Mouse (Mus musculus): ENCODE results near the gene Cnksr3. TPM values are rescaled to one million over a fixed set of nuclear protein-coding genes. Genes with fewer than 3 reads are reported as not detected.

Cnksr3 gene
- polyA plus RNA-seq, 1 experiment from 2014 or later, result 11.4 TPM

DNA sequence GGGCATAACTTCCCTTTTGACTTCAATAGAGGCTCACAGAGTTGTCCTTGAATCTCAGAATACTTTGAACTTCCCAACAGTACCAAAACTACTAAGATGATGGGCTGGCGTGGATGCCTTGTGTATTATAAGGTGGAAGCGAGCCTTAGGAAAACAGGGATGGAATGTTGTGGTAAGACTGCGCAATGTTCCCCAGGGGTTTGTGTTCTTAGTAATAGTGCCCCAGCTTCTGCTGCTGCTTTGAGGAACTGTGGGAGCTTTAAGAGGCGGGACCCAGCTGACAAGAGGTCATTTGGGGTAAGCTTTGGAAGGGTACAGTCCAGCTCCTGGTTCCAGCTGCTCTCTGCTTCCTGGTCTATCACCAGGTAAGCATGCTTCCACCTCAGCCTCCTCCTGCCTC is 89.7 kb downstream of the Cnksr3 start:
- Histone ChIP-seq H3K4me2 (no peak overlapping the region), H3K9me3 (ENCODE audit: low read depth, low read length) (no peaks in the 10 kb centered on the region), H3K27me3 (ENCODE audit: insufficient read depth, low read length) (no peaks in the 10 kb centered on the region), H3K4me1 (ENCODE audit: insufficient read depth) (0 out of 2 replicates have a peak, but pooled peaks cover 4% of the 10 kb centered on the region), H3K4me3 (ENCODE audit: low read depth, low read length) (no peak overlapping the region), H3K27ac (ENCODE audit: low read depth) (no peak overlapping the region), H3K36me3 (ENCODE audit: insufficient read depth) (peaks cover 28% of the 10 kb centered on the region), H3K9ac (no peak overlapping the region)
- no peak for TF ChIP-seq CTCF (IDR thresholded peaks at IDR 0.05; ENCODE audit: low read depth)
- no peak for DNase-seq
- ATAC-seq (ENCODE audit: insufficient read depth), result no peak
- WGBS, result 87% methylated on average over 4 of the region's 4 CpGs

DNA sequence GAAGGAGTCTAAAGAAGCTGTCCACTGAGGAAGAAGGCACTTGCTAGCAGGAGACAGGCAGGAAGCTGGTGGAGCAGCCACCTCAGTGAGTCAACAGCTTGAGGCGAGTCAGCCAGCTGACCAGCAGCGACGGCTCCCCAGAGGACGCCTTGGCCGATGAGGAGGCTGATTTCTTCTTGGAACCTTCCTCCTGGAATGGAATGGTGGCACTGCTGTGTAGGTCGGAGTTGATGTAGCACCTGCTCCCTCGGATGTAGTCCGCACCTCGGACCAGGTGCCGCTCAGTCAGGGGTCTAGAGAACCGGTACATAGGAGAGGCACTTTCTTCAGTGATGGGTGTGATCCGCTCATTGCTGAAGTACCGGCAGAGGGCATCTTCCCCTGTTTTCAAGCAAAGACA is 91.8 kb downstream of the Cnksr3 start:
- TF ChIP-seq CTCF (IDR thresholded peaks at IDR 0.05; ENCODE audit: low read depth), result no peak
- H3K36me3 ChIP-seq (ENCODE audit: insufficient read depth), result peaks cover 25% of the 10 kb centered on the region
- WGBS, result 88% methylated on average over 13 of the region's 13 CpGs

DNA sequence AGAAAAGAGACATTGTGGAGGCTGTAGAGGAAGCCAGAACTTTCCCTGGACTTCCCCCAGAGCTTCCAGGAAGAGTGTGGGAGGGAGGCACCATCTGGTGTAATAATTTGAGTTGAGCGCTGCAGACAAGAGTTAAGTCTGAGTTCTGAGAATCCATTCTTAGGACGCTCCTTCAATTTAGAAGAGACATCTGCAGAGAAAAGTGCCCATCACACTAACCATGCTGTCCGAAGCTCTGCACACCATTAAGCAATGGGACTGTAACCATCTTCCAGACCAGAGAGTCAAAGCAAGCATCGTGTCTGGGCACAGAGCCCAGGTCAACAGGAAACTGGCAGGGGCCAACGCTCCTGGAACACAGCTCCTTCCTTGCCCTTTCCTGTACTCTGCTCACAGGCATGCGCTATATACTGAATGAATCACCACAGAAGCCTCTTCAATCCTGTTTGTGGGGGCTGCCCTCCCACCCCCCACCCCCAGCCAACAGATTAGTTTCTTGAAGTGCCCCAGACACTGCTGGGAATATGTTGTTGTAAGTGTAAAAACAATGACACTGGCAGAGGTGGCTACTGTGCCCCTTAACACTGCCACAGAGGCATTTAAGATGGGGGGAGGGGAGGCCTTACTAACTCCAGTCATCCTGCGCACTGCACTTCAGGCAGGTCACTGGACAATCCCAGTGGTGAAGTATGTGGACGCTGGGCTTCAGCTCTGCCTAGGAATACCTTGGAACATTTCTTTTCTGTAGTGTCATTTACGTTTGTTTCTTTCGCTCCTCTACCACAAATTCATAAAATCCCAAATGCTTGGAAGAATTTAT is 93.6 kb downstream of the Cnksr3 start:
- no peak overlapping the region for H3K9ac ChIP-seq
- 0 out of 2 replicates have a peak overlapping the region, but pooled peaks have one; percentile 18 for H3K4me2 ChIP-seq
- H3K36me3 ChIP-seq (ENCODE audit: insufficient read depth), result peaks cover 20% of the 10 kb centered on the region
- H3K9me3 ChIP-seq (ENCODE audit: low read depth, low read length), result no peaks in the 10 kb centered on the region
- DNase-seq, result peak; percentile 78
- H3K27ac ChIP-seq (ENCODE audit: low read depth), result peak overlapping the region; percentile 47; the same call in 1 of the 2 replicates
- no peaks in the 10 kb centered on the region for H3K27me3 ChIP-seq (ENCODE audit: insufficient read depth, low read length)
- H3K4me3 ChIP-seq (ENCODE audit: low read depth, low read length), result no peak overlapping the region
- WGBS, result 51% methylated on average over 10 of the region's 10 CpGs
- ATAC-seq (ENCODE audit: insufficient read depth), result peak; percentile 90
- no peak for TF ChIP-seq CTCF (IDR thresholded peaks at IDR 0.05; ENCODE audit: low read depth)
- 0 out of 2 replicates have a peak, but pooled peaks cover 4% of the 10 kb centered on the region for H3K4me1 ChIP-seq (ENCODE audit: insufficient read depth)

More for the DNA sequence above, 91.8 kb downstream of the Cnksr3 start:
- DNase-seq (no peak), ATAC-seq (ENCODE audit: insufficient read depth) (no peak)
- Histone ChIP-seq H3K4me1 (ENCODE audit: insufficient read depth) (0 out of 2 replicates have a peak, but pooled peaks cover 4% of the 10 kb centered on the region), H3K4me2 (no peak overlapping the region), H3K27me3 (ENCODE audit: insufficient read depth, low read length) (no peaks in the 10 kb centered on the region), H3K9ac (no peak overlapping the region), H3K4me3 (ENCODE audit: low read depth, low read length) (no peak overlapping the region), H3K9me3 (ENCODE audit: low read depth, low read length) (no peaks in the 10 kb centered on the region), H3K27ac (ENCODE audit: low read depth) (no peak overlapping the region)

DNA sequence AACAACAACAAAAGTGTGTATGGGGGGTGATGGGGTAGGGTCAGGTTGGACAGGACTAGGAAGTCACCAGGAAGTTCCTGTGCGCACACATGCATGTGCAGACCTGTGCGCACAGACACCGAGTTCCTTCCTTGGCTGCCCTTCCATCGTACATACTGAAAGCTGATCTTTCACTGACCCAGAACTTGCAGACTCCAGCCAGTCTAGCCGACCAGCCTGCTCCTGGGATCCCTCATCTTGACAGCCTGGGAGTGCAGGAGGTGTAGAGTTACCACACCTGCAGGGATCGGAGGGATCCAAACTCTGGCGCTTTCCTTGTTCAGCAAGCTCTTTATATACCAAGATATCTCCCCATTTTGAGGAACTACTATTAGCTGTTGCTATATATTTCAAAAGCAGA is 94.3 kb downstream of the Cnksr3 start:
- ATAC-seq (ENCODE audit: insufficient read depth), result peak; percentile 47; the same call in 1 of the 2 replicates
- H3K27me3 ChIP-seq (ENCODE audit: insufficient read depth, low read length), result no peaks in the 10 kb centered on the region
- H3K9me3 ChIP-seq (ENCODE audit: low read depth, low read length), result no peaks in the 10 kb centered on the region
- 0 out of 2 replicates have a peak, but pooled peaks cover 4% of the 10 kb centered on the region for H3K4me1 ChIP-seq (ENCODE audit: insufficient read depth)
- peaks cover 20% of the 10 kb centered on the region for H3K36me3 ChIP-seq (ENCODE audit: insufficient read depth)
- H3K4me3 ChIP-seq (ENCODE audit: low read depth, low read length), result no peak overlapping the region
- no peak overlapping the region for H3K4me2 ChIP-seq
- TF ChIP-seq CTCF (IDR thresholded peaks at IDR 0.05; ENCODE audit: low read depth), result no peak
- DNase-seq, result no peak
- WGBS, result 43% methylated on average over 7 of the region's 7 CpGs
- no peak overlapping the region for H3K9ac ChIP-seq
- H3K27ac ChIP-seq (ENCODE audit: low read depth), result no peak overlapping the region; the same call in 1 of the 2 replicates

DNA sequence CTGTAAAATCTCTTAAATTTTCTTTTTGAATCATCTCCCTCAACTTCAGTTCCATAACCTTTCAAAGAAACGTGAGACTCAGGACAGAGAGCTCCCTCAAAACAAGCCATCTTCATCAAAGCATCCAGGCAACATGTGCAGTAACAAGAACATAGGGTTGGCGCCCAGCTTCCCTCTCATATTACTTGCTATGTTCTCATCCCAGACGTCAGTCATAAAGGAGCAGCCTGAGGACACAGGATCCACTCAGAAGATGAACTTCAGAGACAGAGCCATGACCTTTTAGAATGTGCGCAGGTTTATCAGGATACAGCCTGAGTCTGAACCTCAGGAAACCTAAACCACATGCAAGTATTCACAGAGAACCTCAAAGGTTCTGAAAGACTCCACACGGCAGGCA is 97.2 kb downstream of the Cnksr3 start:
- H3K9me3 ChIP-seq (ENCODE audit: low read depth, low read length), result no peaks in the 10 kb centered on the region
- H3K36me3 ChIP-seq (ENCODE audit: insufficient read depth), result peaks cover 6% of the 10 kb centered on the region
- no peak overlapping the region for H3K9ac ChIP-seq
- DNase-seq, result no peak
- no peak overlapping the region for H3K4me2 ChIP-seq
- H3K27me3 ChIP-seq (ENCODE audit: insufficient read depth, low read length), result no peaks in the 10 kb centered on the region
- ATAC-seq (ENCODE audit: insufficient read depth), result no peak
- H3K4me3 ChIP-seq (ENCODE audit: low read depth, low read length), result no peak overlapping the region
- no peak for TF ChIP-seq CTCF (IDR thresholded peaks at IDR 0.05; ENCODE audit: low read depth)
- 0 out of 2 replicates have a peak, but pooled peaks cover 4% of the 10 kb centered on the region for H3K4me1 ChIP-seq (ENCODE audit: insufficient read depth)
- WGBS, result 79% methylated on average over 5 of the region's 5 CpGs
- H3K27ac ChIP-seq (ENCODE audit: low read depth), result no peak overlapping the region

DNA sequence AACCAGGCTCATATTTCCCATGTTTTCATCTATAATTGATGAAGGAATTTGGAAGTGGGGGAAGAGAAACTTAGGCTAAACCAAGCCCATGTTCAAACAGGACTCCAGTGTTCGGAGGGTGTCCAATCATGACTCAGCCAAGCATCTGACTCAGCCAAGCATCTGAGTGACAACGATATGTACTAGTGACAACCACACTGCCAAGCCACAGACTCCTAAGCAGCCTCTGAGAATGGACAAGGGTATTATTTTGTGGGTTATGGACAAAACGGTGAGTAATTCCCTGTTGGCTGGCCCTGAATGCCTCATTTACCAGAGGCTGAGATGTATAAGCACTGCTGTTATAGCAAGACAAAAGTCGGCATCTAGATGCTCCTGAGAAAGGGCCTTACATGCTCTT is 98.3 kb downstream of the Cnksr3 start:
- no peak overlapping the region for H3K4me3 ChIP-seq (ENCODE audit: low read depth, low read length)
- no peak overlapping the region for H3K9ac ChIP-seq
- no peaks in the 10 kb centered on the region for H3K36me3 ChIP-seq (ENCODE audit: insufficient read depth)
- 0 out of 2 replicates have a peak, but pooled peaks cover 4% of the 10 kb centered on the region for H3K4me1 ChIP-seq (ENCODE audit: insufficient read depth)
- no peak for TF ChIP-seq CTCF (IDR thresholded peaks at IDR 0.05; ENCODE audit: low read depth)
- H3K9me3 ChIP-seq (ENCODE audit: low read depth, low read length), result no peaks in the 10 kb centered on the region
- 82% methylated on average over 4 of the region's 4 CpGs for WGBS
- H3K27ac ChIP-seq (ENCODE audit: low read depth), result no peak overlapping the region
- no peak for DNase-seq
- H3K27me3 ChIP-seq (ENCODE audit: insufficient read depth, low read length), result no peaks in the 10 kb centered on the region
- no peak overlapping the region for H3K4me2 ChIP-seq
- ATAC-seq (ENCODE audit: insufficient read depth), result no peak

DNA sequence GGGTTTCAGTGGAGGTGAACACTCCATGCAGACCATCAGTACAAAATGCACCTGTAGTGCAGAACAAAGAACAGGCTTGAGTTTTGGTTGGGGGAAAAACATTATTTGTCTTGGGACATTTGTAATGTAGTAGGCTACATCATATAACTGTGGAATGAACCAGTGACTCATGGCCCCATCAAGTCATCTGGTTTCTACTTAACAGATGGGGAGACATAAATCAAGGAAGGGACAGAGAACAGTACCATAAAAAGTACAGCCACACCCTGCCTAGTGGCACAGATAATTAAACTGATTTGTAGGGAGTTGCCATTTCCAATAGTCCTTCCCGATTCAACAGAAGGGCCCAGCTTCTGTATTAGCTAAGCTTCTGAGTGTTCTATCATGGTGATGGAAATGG is 98.9 kb downstream of the Cnksr3 start:
- TF ChIP-seq CTCF (IDR thresholded peaks at IDR 0.05; ENCODE audit: low read depth), result no peak
- Histone ChIP-seq H3K27me3 (ENCODE audit: insufficient read depth, low read length) (no peaks in the 10 kb centered on the region), H3K4me3 (ENCODE audit: low read depth, low read length) (no peak overlapping the region), H3K9me3 (ENCODE audit: low read depth, low read length) (no peaks in the 10 kb centered on the region), H3K27ac (ENCODE audit: low read depth) (no peak overlapping the region), H3K4me2 (no peak overlapping the region), H3K36me3 (ENCODE audit: insufficient read depth) (no peaks in the 10 kb centered on the region), H3K9ac (no peak overlapping the region), H3K4me1 (ENCODE audit: insufficient read depth) (no peaks in the 10 kb centered on the region)
- 100% methylated on average over 1 of the region's 1 CpGs for WGBS
- no peak for DNase-seq
- ATAC-seq (ENCODE audit: insufficient read depth), result no peak
